Mouse (Mus musculus) myocyte (in vitro differentiated cells): ENCODE measurements around the gene Eddm3b. TPM values are rescaled to one million over a fixed set of nuclear protein-coding genes. Genes with fewer than 3 reads are reported as not detected.
A peak's percentile ranks its signal among the peaks of the same experiment; 100 is the strongest.

Experiments used
- H3K27me3 ChIP-seq: one replicate; pipeline ENCODE4 v1.6.1; 2011; ENCODE audit not compliant: control insufficient read depth, insufficient read depth, insufficient read length
- H3K36me3 ChIP-seq: one replicate; pipeline ENCODE4 v1.6.1; 2011; ENCODE audit not compliant: control insufficient read depth, insufficient read depth
- H3K4me2 ChIP-seq: one replicate; pipeline ENCODE4 v1.6.1; 2011; ENCODE audit warnings: low read depth, control low read depth
- H3K4me3 ChIP-seq: one replicate; pipeline ENCODE4 v1.5.1; 2011; ENCODE audit warnings: mild to moderate bottlenecking, control low read depth, moderate library complexity
- H3K79me2 ChIP-seq: one replicate; pipeline ENCODE4 v1.6.1; 2011; ENCODE audit not compliant: control insufficient read depth, insufficient read depth
- H3ac ChIP-seq: one replicate; pipeline ENCODE4 v1.6.1; 2011; ENCODE audit not compliant: control insufficient read depth, insufficient read length
- CEBPB ChIP-seq: IDR thresholded peaks from 2 replicates; pipeline ENCODE4 v1.6.1; 2011; ENCODE audit warnings: mild to moderate bottlenecking, moderate library complexity; ENCODE audit not compliant: poor library complexity, insufficient read depth, severe bottlenecking
- E2F4 ChIP-seq: IDR thresholded peaks from one replicate; pipeline ENCODE4 v1.6.1; 2011; ENCODE audit warnings: mild to moderate bottlenecking, control low read depth, moderate library complexity; ENCODE audit not compliant: insufficient read depth
- MAX ChIP-seq: IDR thresholded peaks from one replicate; pipeline ENCODE4 v1.6.1; 2011; ENCODE audit warnings: low read depth, mild to moderate bottlenecking, control low read depth
- MYOD1 ChIP-seq, 3 experiments: IDR thresholded peaks; one replicate each; pipeline ENCODE4 v1.6.1; 2011; ENCODE audit warnings: control low read depth in 2 of 3, low read depth in 2 of 3, mild to moderate bottlenecking in 2 of 3, moderate library complexity in 1 of 3; ENCODE audit not compliant: insufficient read length in 2 of 3, control insufficient read depth in 1 of 3
- MYOG ChIP-seq, 3 experiments: IDR thresholded peaks; one replicate each; pipeline ENCODE4 v1.6.1; 2011; ENCODE audit warnings: control low read depth in 2 of 3, low read depth in 2 of 3, mild to moderate bottlenecking in 2 of 3; ENCODE audit not compliant: insufficient read length in 2 of 3, control insufficient read depth in 1 of 3, insufficient read depth in 1 of 3
- POLR2A ChIP-seq: IDR thresholded peaks from one replicate; pipeline ENCODE4 v1.6.1; 2011; ENCODE audit warnings: low read depth, mild to moderate bottlenecking, control low read depth, moderate library complexity; ENCODE audit not compliant: insufficient read length
- POLR2AphosphoS2 ChIP-seq: IDR thresholded peaks from one replicate; pipeline ENCODE4 v1.6.1; 2011; ENCODE audit warnings: low read depth, control low read depth; ENCODE audit not compliant: insufficient read length
- REST ChIP-seq: IDR thresholded peaks from one replicate; pipeline ENCODE4 v1.6.1; 2011; ENCODE audit warnings: mild to moderate bottlenecking, control low read depth, moderate library complexity; ENCODE audit not compliant: insufficient read depth, insufficient read length
- SRF ChIP-seq: IDR thresholded peaks from one replicate; pipeline ENCODE4 v1.6.1; 2011; ENCODE audit warnings: low read depth; ENCODE audit not compliant: control insufficient read depth, insufficient read length
- TCF12 ChIP-seq: IDR thresholded peaks from one replicate; pipeline ENCODE4 v1.6.1; 2011; ENCODE audit warnings: mild to moderate bottlenecking, control low read depth; ENCODE audit not compliant: poor library complexity, insufficient read depth, severe bottlenecking
- TCF3 ChIP-seq: IDR thresholded peaks from one replicate; pipeline ENCODE4 v1.6.1; 2011; ENCODE audit warnings: low read depth, control low read depth; ENCODE audit not compliant: insufficient read length
- USF1 ChIP-seq: IDR thresholded peaks from one replicate; pipeline ENCODE4 v1.6.1; 2011; ENCODE audit warnings: low read depth, mild to moderate bottlenecking, control low read depth, moderate library complexity
- polyA plus RNA-seq: library from polyadenylated mRNA; unstranded; fragments of >200 nt; fragmentation: generic; extraction: Trizol; gene quantifications from one replicate; pipeline ENCODE4 v1.2.1, GENCODE M21; 2012; ENCODE audit warnings: missing spikeins

Gene Eddm3b
- polyA plus RNA-seq, 1 experiment = 0.05 TPM

DNA sequence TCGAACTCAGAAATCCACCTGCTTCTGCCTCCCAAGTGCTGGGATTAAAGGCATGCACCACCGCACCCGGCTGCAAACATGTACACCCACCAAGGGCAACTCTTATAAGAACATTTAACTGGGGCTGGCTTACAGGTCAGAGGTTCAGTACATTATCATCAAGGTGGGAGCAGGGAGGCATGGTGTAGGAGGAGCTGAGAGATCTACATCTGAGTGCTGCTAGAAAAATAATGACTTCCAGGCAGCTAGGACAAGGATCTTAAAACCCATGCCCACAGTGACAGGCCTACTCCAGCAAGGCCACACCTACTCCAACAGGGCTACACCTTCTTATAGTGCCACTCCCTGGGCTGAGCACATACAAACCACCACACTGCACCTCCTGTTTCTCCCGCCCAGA lies 28.3 kb upstream of the Eddm3b start:
- H3ac ChIP-seq = no peak overlapping the region
- no peaks in the 10 kb centered on the region for H3K36me3 ChIP-seq
- H3K4me2 ChIP-seq = no peak overlapping the region
- no peaks in the 10 kb centered on the region for H3K79me2 ChIP-seq
- no peaks in the 10 kb centered on the region for H3K27me3 ChIP-seq
- TF ChIP-seq USF1 (no peak), POLR2A (no peak), SRF (no peak), MYOD1 (IDR thresholded peaks at IDR 0.05; ENCODE audit: control insufficient read depth in 1 of 3, insufficient read length in 2 of 3, low read depth in 2 of 3) (no peak), POLR2AphosphoS2 (no peak), E2F4 (no peak), MAX (no peak), MYOG (IDR thresholded peaks at IDR 0.05; ENCODE audit: control insufficient read depth in 1 of 3, insufficient read depth in 1 of 3, insufficient read length in 2 of 3, low read depth in 2 of 3) (no peak), TCF3 (no peak), REST (no peak), TCF12 (no peak), CEBPB (no peak)
- H3K4me3 ChIP-seq = no peak overlapping the region

DNA sequence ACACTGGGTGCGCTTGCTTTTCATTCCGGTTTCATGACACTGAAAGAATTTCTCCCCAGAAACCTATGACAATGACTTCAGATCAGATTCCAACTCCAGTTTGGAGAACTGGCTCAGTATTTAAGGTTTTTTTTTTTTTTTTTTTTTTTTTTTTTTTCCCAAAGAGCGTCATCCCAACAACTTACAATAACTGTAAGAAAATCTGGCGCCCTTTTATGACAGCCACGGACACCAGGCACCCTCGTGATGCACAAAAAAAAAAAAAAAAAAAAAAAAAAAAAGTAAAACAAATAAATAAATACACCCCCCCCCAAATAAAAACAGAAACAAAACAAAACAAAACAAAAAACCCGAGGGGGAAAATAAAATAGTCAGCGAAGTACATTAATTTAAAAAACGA lies 26.5 kb upstream of the Eddm3b start:
- no peak for TF ChIP-seq POLR2A
- TF ChIP-seq MYOG (IDR thresholded peaks at IDR 0.05; ENCODE audit: control insufficient read depth in 1 of 3, insufficient read depth in 1 of 3, insufficient read length in 2 of 3, low read depth in 2 of 3) = no peak
- no peak for TF ChIP-seq REST
- TF ChIP-seq POLR2AphosphoS2 = no peak
- H3K36me3 ChIP-seq = no peaks in the 10 kb centered on the region

DNA sequence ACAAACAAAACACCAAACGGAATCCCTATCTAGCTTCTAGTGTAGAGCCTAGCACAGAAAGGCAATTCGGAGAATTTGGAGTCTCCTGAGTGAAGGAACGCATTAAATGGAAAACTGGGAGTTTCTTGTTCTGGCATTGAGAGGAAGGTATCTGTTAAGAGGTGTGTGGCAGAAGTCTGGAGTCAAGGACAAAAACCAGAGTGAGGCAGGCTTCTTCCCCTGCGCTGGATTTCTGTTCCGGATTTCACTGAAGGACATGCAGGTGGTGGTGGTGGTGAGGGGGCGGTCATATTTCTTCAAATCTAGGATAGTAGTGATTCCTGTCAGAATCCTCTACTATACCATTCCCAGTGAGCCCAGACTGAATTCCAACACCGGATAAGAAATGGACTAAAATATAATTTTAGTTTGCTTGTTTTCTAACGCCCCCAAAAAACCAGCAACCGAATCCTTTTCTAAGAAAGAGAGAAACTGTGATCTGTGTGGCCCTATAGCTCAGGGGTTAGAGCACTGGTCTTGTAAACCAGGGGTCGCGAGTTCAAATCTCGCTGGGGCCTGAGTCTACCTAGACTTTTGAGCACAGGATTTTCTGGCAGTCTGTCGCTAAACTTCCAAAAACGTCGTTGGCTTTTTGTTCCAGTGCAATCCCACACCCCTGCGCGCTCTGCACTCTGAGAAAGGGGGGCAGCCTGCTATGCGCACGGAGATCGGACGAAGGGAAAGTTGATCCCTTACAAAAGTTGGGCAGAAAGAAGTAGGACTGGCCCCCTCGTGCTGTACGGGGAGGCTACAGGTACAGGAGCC lies 25.9 kb upstream of the Eddm3b start:
- no peak for TF ChIP-seq TCF12
- no peak for TF ChIP-seq TCF3
- TF ChIP-seq E2F4 = no peak
- 0 out of 2 replicates have a peak, but pooled peaks have one; percentile 9 for TF ChIP-seq CEBPB
- no peak for TF ChIP-seq MYOD1 (IDR thresholded peaks at IDR 0.05; ENCODE audit: control insufficient read depth in 1 of 3, insufficient read length in 2 of 3, low read depth in 2 of 3)
- no peak for TF ChIP-seq REST
- TF ChIP-seq POLR2AphosphoS2 = no peak
- no peak for TF ChIP-seq USF1
- TF ChIP-seq MAX = no peak
- peak overlapping the region; percentile 23 for H3ac ChIP-seq
- H3K79me2 ChIP-seq = no peaks in the 10 kb centered on the region
- peak overlapping the region; percentile 96 for H3K4me2 ChIP-seq
- H3K27me3 ChIP-seq = no peaks in the 10 kb centered on the region
- H3K4me3 ChIP-seq = peak overlapping the region; percentile 59
- no peaks in the 10 kb centered on the region for H3K36me3 ChIP-seq

More for the DNA sequence above, 26.5 kb upstream of the Eddm3b start:
- no peaks in the 10 kb centered on the region for H3K27me3 ChIP-seq
- H3K4me3 ChIP-seq = peak overlapping the region; percentile 59
- H3ac ChIP-seq = no peak overlapping the region
- peak overlapping the region; percentile 96 for H3K4me2 ChIP-seq
- H3K79me2 ChIP-seq = no peaks in the 10 kb centered on the region

- no peaks in the 10 kb centered on the region for H3K79me2 ChIP-seq
- H3K27me3 ChIP-seq = no peaks in the 10 kb centered on the region
- H3K36me3 ChIP-seq = no peaks in the 10 kb centered on the region
- peak overlapping the region; percentile 59 for H3K4me3 ChIP-seq
- H3K4me2 ChIP-seq = peak overlapping the region; percentile 96
- H3ac ChIP-seq = peak overlapping the region; percentile 23
- no peak for TF ChIP-seq TCF12
- TF ChIP-seq E2F4 = peak; percentile 33
- TF ChIP-seq CEBPB = peak; percentile 37; the same call in 1 of the 2 replicates
Observed at GRCm38 (mm10) chr14:51088970-51089673, 25.1 kb upstream of the Eddm3b start.

- H3K79me2 ChIP-seq = no peaks in the 10 kb centered on the region
- peak overlapping the region; percentile 23 for H3ac ChIP-seq
- TF ChIP-seq MYOD1 (IDR thresholded peaks at IDR 0.05; ENCODE audit: control insufficient read depth in 1 of 3, insufficient read length in 2 of 3, low read depth in 2 of 3) (no peak), E2F4 (no peak), REST (no peak), MYOG (IDR thresholded peaks at IDR 0.05; ENCODE audit: control insufficient read depth in 1 of 3, insufficient read depth in 1 of 3, insufficient read length in 2 of 3, low read depth in 2 of 3) (no peak), POLR2A (no peak), USF1 (no peak)
- H3K36me3 ChIP-seq = no peaks in the 10 kb centered on the region
- peak overlapping the region; percentile 59 for H3K4me3 ChIP-seq
- H3K4me2 ChIP-seq = peak overlapping the region; percentile 91
- no peaks in the 10 kb centered on the region for H3K27me3 ChIP-seq
Observed at GRCm38 (mm10) chr14:51089674-51090076, 24.6 kb upstream of the Eddm3b start.
